Mouse (Mus musculus) forebrain, embryonic 15.5 days (tissue): ENCODE data around the gene Hmcn2. TPM values are rescaled to one million over a fixed set of nuclear protein-coding genes. Genes with fewer than 3 reads are reported as not detected.

Source experiments
- ATAC-seq: fragments of 200-750 bp; cut with Nextera tagmentation; replicated peaks from 2 replicates; pipeline ENCODE4 v1.8.0; 2017; ENCODE audit warnings: mild to moderate bottlenecking, moderate TSS enrichment, moderate library complexity
- H3K27ac ChIP-seq: fragments of 300-500 bp; sonication (generic); replicated peaks from 2 replicates; pipeline ENCODE4 v1.5.1; 2015; ENCODE audit warnings: mild to moderate bottlenecking, inconsistent platforms
- H3K27me3 ChIP-seq: fragments of 300-500 bp; sonication (generic); 2 replicates; pipeline ENCODE4 v1.6.1; 2015; ENCODE audit warnings: inconsistent platforms
- H3K36me3 ChIP-seq: fragments of 300-500 bp; sonication (generic); 2 replicates; pipeline ENCODE4 v1.6.1; 2015; ENCODE audit warnings: mild to moderate bottlenecking, inconsistent platforms
- H3K4me1 ChIP-seq: fragments of 300-500 bp; sonication (generic); 2 replicates; pipeline ENCODE4 v1.6.1; 2015; ENCODE audit warnings: inconsistent platforms
- H3K4me2 ChIP-seq: fragments of 300-500 bp; sonication (generic); replicated peaks from 2 replicates; pipeline ENCODE4 v1.6.1; 2015; ENCODE audit warnings: mild to moderate bottlenecking, inconsistent platforms
- H3K4me3 ChIP-seq: fragments of 300-500 bp; sonication (generic); 2 replicates; pipeline ENCODE4 v1.5.1; 2015; ENCODE audit warnings: mild to moderate bottlenecking, inconsistent platforms
- H3K9ac ChIP-seq: fragments of 300-500 bp; sonication (generic); replicated peaks from 2 replicates; pipeline ENCODE4 v1.6.1; 2015; ENCODE audit warnings: mild to moderate bottlenecking, inconsistent platforms
- H3K9me3 ChIP-seq: fragments of 300-500 bp; sonication (generic); 2 replicates; pipeline ENCODE4 v1.6.1; 2016; ENCODE audit warnings: inconsistent platforms
- WGBS: fragments of 180-500 bp; shearing (Covaris S2); methylation state at CpG from one replicate; pipeline ENCODE4 v1.1.7; 2015; ENCODE audit warnings: mixed read lengths; 5-methylcytosine and 5-hydroxymethylcytosine counted together
- polyA plus RNA-seq: library from polyadenylated mRNA; unstranded; fragments of >200 nt; fragmentation: Nextera tagmentation; extraction: Ambion mirVana; gene quantifications from 2 replicates; pipeline ENCODE4 v1.2.1, GENCODE M21; 2015

Gene Hmcn2
- polyA plus RNA-seq, 1 experiment from 2014 or later = 0.19 TPM

DNA sequence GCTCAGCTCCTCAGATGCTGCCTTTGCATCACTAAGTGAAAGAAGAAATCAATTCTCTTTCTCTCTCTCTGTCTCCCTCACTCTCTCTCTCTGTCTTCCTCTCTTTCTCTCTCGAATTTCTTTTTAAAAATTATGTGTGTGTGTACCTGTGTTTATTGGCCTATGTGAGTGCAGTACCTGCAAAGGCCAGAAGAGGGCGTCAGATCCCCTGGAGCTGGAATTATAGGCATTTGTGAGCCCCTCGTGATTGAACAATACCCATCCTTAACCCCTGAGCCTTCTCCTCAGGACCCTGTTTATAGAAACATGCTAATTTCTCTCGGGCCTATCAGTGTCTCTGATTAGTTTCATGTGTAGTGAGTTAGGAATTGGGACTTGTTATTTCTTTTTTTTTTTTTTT, 6.0 kb upstream of the Hmcn2 start:
- H3K4me1 ChIP-seq = no peaks in the 10 kb centered on the region
- peaks cover 16% of the 10 kb centered on the region for H3K27me3 ChIP-seq
- H3K27ac ChIP-seq = no peak overlapping the region
- H3K36me3 ChIP-seq = no peaks in the 10 kb centered on the region
- no peak overlapping the region for H3K4me2 ChIP-seq
- no peak overlapping the region for H3K4me3 ChIP-seq
- ATAC-seq = no peak
- H3K9me3 ChIP-seq = no peaks in the 10 kb centered on the region
- 58% methylated on average over 4 of the region's 4 CpGs for WGBS
- no peak overlapping the region for H3K9ac ChIP-seq

DNA sequence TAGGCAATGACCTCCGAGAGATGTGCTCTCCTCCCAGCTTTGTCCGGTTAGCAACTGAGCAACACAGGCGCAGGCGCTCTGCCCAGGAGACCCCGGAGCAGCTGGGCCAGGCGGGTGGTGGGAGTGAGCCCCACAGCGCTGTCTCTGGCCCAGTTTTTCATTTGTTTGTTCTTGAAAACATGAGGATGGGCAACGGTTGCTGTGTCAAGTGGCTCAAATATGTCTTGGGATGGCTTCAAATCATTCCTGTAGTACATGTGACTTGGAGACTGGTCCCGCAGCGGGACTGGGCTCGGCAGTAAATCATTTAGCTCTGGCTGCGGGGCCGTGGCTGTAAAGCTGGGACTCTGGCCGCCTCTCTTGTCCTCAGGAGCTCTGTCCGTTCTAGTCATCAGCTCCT, 4.7 kb upstream of the Hmcn2 start:
- no peak for ATAC-seq
- Histone ChIP-seq H3K4me1 (peaks cover 4% of the 10 kb centered on the region; the same call in 1 of the 2 replicates), H3K27ac (no peak overlapping the region), H3K36me3 (no peaks in the 10 kb centered on the region), H3K9ac (no peak overlapping the region), H3K27me3 (peaks cover 29% of the 10 kb centered on the region), H3K4me3 (no peak overlapping the region), H3K4me2 (no peak overlapping the region), H3K9me3 (no peaks in the 10 kb centered on the region)
- WGBS = 73% methylated on average over 15 of the region's 15 CpGs

DNA sequence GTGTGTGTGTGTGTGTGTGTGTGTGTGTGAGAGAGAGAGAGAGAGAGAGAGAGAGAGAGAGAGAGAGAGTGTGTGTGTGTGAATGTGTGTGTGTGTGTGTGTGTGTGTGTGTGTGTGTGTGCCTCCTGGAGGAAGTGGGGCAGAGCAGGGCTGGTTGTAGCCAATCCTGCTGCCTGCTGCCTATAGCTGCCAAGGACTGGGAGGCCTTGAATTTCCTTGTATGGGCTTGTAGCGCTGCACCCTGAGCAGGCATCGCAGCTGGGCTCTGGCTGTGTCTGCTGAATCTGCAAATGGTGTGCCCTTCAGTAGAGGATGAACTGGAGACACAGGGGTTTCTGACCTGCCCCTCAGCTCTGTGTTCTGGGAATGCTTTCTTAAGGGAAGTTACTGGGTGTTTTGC, 3.9 kb downstream of the Hmcn2 start:
- Histone ChIP-seq H3K36me3 (no peaks in the 10 kb centered on the region), H3K9me3 (no peaks in the 10 kb centered on the region), H3K27me3 (peaks cover 41% of the 10 kb centered on the region), H3K27ac (no peak overlapping the region), H3K4me2 (no peak overlapping the region), H3K9ac (no peak overlapping the region), H3K4me1 (peaks cover 4% of the 10 kb centered on the region; the same call in 1 of the 2 replicates), H3K4me3 (no peak overlapping the region)
- 20% methylated on average over 2 of the region's 2 CpGs for WGBS
- no peak for ATAC-seq

GRCm38 (mm10) chr2:31319200-31319599, 5.0 kb downstream of the Hmcn2 start:
- ATAC-seq = no peak
- Histone ChIP-seq H3K9me3 (no peaks in the 10 kb centered on the region), H3K27me3 (peaks cover 30% of the 10 kb centered on the region), H3K36me3 (no peaks in the 10 kb centered on the region), H3K4me2 (no peak overlapping the region), H3K4me1 (peaks cover 2% of the 10 kb centered on the region; the same call in 1 of the 2 replicates), H3K4me3 (no peak overlapping the region), H3K27ac (no peak overlapping the region), H3K9ac (no peak overlapping the region)
- WGBS = 79% methylated on average over 2 of the region's 2 CpGs

- 69% methylated on average over 10 of the region's 10 CpGs for WGBS
Measured at GRCm38 (mm10) chr2:31327186-31327585, 13.0 kb downstream of the Hmcn2 start.

DNA sequence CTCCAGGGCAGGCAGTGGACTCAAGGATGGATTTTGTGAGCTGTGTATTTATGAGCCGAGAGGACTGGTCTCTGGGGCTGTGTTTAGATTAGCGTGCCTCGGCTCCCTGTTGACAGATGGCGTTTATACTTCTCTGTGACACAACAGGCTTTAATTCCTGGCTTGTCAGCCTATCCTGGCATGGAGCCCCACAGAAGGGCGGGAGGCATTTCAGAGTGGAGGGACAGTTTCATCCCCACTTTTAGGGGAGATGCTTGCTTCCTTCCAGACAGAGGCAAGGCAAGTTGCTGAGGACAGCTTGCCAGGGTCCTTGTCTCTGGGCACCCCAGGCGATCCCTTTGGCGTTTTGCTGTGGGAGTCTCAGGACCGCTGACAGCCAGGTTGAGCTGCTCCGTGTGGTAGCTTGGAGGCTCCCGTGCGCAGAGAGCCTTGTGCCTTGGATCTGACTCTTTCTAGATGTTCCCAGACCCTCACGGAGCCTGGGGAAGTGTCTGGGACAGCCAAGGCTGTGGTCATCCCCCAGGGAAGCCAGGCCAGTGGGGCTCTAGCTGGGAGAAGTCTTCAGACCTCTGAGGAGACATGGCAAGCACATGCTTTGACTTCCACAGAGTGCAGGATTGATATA, 23.6 kb downstream of the Hmcn2 start:
- Histone ChIP-seq H3K27me3 (no peaks in the 10 kb centered on the region), H3K36me3 (no peaks in the 10 kb centered on the region), H3K4me1 (peaks cover 29% of the 10 kb centered on the region), H3K9me3 (no peaks in the 10 kb centered on the region), H3K4me2 (no peak overlapping the region), H3K9ac (no peak overlapping the region), H3K4me3 (no peak overlapping the region), H3K27ac (no peak overlapping the region)
- WGBS = 47% methylated on average over 12 of the region's 12 CpGs
- ATAC-seq = peak; percentile 53

More at GRCm38 (mm10) chr2:31327186-31327585, 13.0 kb downstream of the Hmcn2 start:
- Histone ChIP-seq H3K9me3 (no peaks in the 10 kb centered on the region), H3K4me3 (no peak overlapping the region), H3K9ac (no peak overlapping the region), H3K27ac (no peak overlapping the region), H3K4me1 (no peaks in the 10 kb centered on the region), H3K36me3 (no peaks in the 10 kb centered on the region), H3K4me2 (no peak overlapping the region), H3K27me3 (no peaks in the 10 kb centered on the region)
- ATAC-seq = no peak

DNA sequence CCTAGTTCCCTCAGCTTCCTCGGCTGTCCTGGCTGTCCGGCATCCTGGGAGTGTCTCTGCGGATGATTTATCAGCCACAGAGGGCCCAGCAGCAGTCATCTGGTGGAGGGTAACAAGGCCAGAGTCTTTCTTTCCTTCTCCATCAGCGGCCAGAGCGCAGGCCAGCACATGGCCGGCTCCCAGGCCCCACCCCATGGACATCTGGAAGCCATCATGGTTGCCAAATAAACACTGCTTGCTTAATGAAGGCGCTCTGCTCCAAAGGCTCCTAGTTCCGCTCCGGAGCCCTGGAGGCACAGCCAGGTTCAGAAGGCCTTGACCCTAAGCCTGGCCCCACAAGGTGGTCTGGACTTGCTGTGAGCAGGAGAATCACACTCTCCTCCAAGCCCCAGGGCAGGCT, 25.6 kb downstream of the Hmcn2 start:
- Histone ChIP-seq H3K4me3 (no peak overlapping the region), H3K4me2 (no peak overlapping the region), H3K27ac (no peak overlapping the region), H3K4me1 (peaks cover 29% of the 10 kb centered on the region), H3K27me3 (no peaks in the 10 kb centered on the region), H3K36me3 (no peaks in the 10 kb centered on the region), H3K9me3 (no peaks in the 10 kb centered on the region), H3K9ac (no peak overlapping the region)
- no peak for ATAC-seq
- WGBS = 78% methylated on average over 9 of the region's 9 CpGs

- H3K36me3 ChIP-seq = no peaks in the 10 kb centered on the region
- no peak overlapping the region for H3K4me3 ChIP-seq
- H3K9ac ChIP-seq = no peak overlapping the region
- H3K27ac ChIP-seq = no peak overlapping the region
- no peak overlapping the region for H3K4me2 ChIP-seq
- H3K4me1 ChIP-seq = peaks cover 29% of the 10 kb centered on the region
- no peaks in the 10 kb centered on the region for H3K9me3 ChIP-seq
- H3K27me3 ChIP-seq = no peaks in the 10 kb centered on the region
- no peak for ATAC-seq
- 74% methylated on average over 8 of the region's 8 CpGs for WGBS
Measured at GRCm38 (mm10) chr2:31341726-31342535, 27.7 kb downstream of the Hmcn2 start.

- Histone ChIP-seq H3K4me3 (no peak overlapping the region), H3K4me1 (peaks cover 17% of the 10 kb centered on the region), H3K4me2 (no peak overlapping the region), H3K36me3 (no peaks in the 10 kb centered on the region), H3K27me3 (no peaks in the 10 kb centered on the region), H3K27ac (no peak overlapping the region), H3K9ac (no peak overlapping the region), H3K9me3 (no peaks in the 10 kb centered on the region)
- no peak for ATAC-seq
- WGBS = 41% methylated on average over 12 of the region's 12 CpGs
Measured at GRCm38 (mm10) chr2:31346096-31346495, 31.9 kb downstream of the Hmcn2 start.

GRCm38 (mm10) chr2:31348373-31348772, 34.2 kb downstream of the Hmcn2 start:
- ATAC-seq = peak; percentile 57; the same call in 1 of the 2 replicates

GRCm38 (mm10) chr2:31348850-31349249, 34.6 kb downstream of the Hmcn2 start:
- no peaks in the 10 kb centered on the region for H3K9me3 ChIP-seq
- H3K27me3 ChIP-seq = no peaks in the 10 kb centered on the region
- H3K9ac ChIP-seq = no peak overlapping the region
- no peak overlapping the region for H3K4me3 ChIP-seq
- H3K27ac ChIP-seq = no peak overlapping the region
- no peaks in the 10 kb centered on the region for H3K36me3 ChIP-seq
- no peak overlapping the region for H3K4me2 ChIP-seq
- ATAC-seq = no peak
- peaks cover 8% of the 10 kb centered on the region; the same call in 1 of the 2 replicates for H3K4me1 ChIP-seq
- WGBS = 76% methylated on average over 5 of the region's 5 CpGs

More at GRCm38 (mm10) chr2:31348373-31348772, 34.2 kb downstream of the Hmcn2 start:
- Histone ChIP-seq H3K27me3 (no peaks in the 10 kb centered on the region), H3K4me2 (no peak overlapping the region), H3K9me3 (no peaks in the 10 kb centered on the region), H3K9ac (no peak overlapping the region), H3K4me3 (no peak overlapping the region), H3K4me1 (peaks cover 8% of the 10 kb centered on the region; the same call in 1 of the 2 replicates), H3K27ac (no peak overlapping the region), H3K36me3 (no peaks in the 10 kb centered on the region)
- WGBS = 51% methylated on average over 3 of the region's 3 CpGs

DNA sequence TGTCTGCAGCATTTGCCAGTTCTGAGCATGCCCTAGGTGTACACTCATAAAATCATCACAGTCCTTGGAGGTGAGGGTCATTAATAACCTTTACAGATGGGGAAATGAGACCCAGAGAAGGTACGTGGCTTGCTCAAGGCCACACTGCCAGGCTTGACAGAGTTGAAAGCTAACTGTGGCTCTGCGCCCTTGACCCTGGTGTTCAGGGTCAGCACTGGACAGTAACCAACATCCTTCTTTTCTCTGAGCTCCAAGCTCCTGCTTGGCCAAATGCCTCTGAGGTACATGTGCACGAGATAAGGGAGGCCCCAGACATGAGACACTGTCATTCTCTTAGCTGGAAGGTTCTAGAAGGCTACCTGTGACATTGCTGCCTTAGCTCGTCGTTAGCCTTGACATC, 42.6 kb downstream of the Hmcn2 start:
- H3K4me2 ChIP-seq = no peak overlapping the region
- no peak overlapping the region for H3K9ac ChIP-seq
- WGBS = 85% methylated on average over 5 of the region's 5 CpGs
- H3K4me1 ChIP-seq = no peaks in the 10 kb centered on the region
- H3K9me3 ChIP-seq = no peaks in the 10 kb centered on the region
- H3K27me3 ChIP-seq = no peaks in the 10 kb centered on the region
- ATAC-seq = no peak
- no peak overlapping the region for H3K27ac ChIP-seq
- H3K4me3 ChIP-seq = no peak overlapping the region
- H3K36me3 ChIP-seq = no peaks in the 10 kb centered on the region
